Mouse (Mus musculus): ENCODE results near the gene Tmem29. TPM values are rescaled to one million over a fixed set of nuclear protein-coding genes. Genes with fewer than 3 reads are reported as not detected.
"Not testable (repeated sequence)": the region's sequence is repeated elsewhere in the genome, so short reads cannot be mapped to it uniquely, and the experiment has no call there.

Gene Tmem29
- total RNA-seq (2022) = 1 to 10 TPM; 3.8 to 4.5 (median 4.3) TPM

- peak; percentile 89 for DNase-seq (ENCODE audit: low spot score)
These were observed at the start of gene Tmem29 for GRCm38 (mm10) chrX:150458766-150459350. TSS of gene Tmem29 (minus strand) at chrX:150459154.

- DNase-seq (ENCODE audit: low spot score) = no peak
These were observed 49.7 kb upstream of the Tmem29 start for GRCm38 (mm10) chrX:150508696-150509095.

- not testable (repeated sequence) for DNase-seq (ENCODE audit: low spot score)
These were observed 28.9 kb upstream of the Tmem29 start for GRCm38 (mm10) chrX:150487811-150488210.

- peak; percentile 12 for DNase-seq (ENCODE audit: low spot score)
These were observed 27.5 kb upstream of the Tmem29 start for GRCm38 (mm10) chrX:150486314-150487030.

- DNase-seq (ENCODE audit: low spot score) = peak; percentile 89
These were observed 19.2 kb upstream of the Tmem29 start for GRCm38 (mm10) chrX:150477854-150478780.

GRCm38 (mm10) chrX:150471416-150471815 lies 12.5 kb upstream of the Tmem29 start:
- no peak for DNase-seq (ENCODE audit: low spot score)

- no peak for DNase-seq (ENCODE audit: low spot score)
These were observed 9.3 kb upstream of the Tmem29 start for GRCm38 (mm10) chrX:150468266-150468665.

GRCm38 (mm10) chrX:150466817-150467216 lies 7.9 kb upstream of the Tmem29 start:
- not testable (repeated sequence) for DNase-seq (ENCODE audit: low spot score)

GRCm38 (mm10) chrX:150460143-150460542 lies 1.2 kb upstream of the Tmem29 start:
- DNase-seq (ENCODE audit: low spot score) = no peak

GRCm38 (mm10) chrX:150459411-150459927 lies 515 bp upstream of the Tmem29 start:
- DNase-seq (ENCODE audit: low spot score) = no peak

- DNase-seq (ENCODE audit: low spot score) = no peak
These were observed 818 bp downstream of the Tmem29 start for GRCm38 (mm10) chrX:150458136-150458535.

GRCm38 (mm10) chrX:150440505-150441338 lies 18.2 kb downstream of the Tmem29 start:
- DNase-seq (ENCODE audit: low spot score) = no peak

GRCm38 (mm10) chrX:150436373-150436772 lies 22.6 kb downstream of the Tmem29 start:
- DNase-seq (ENCODE audit: low spot score) = no peak

GRCm38 (mm10) chrX:150435367-150435766 lies 23.6 kb downstream of the Tmem29 start:
- no peak for DNase-seq (ENCODE audit: low spot score)

GRCm38 (mm10) chrX:150413505-150413904 lies 45.4 kb downstream of the Tmem29 start:
- DNase-seq (ENCODE audit: low spot score) = no peak

Other genes starting within 250 kb of the Tmem29 start
- gene Alas2, start 88.2 kb upstream of the Tmem29 start, total RNA-seq (2022) = 100 to 1,000 TPM in 1 of 4 experiments, 10 to 100 TPM in 3; 20.9 to 126 (median 34.0) TPM
- gene Pfkfb1, start 129.1 kb upstream of the Tmem29 start, total RNA-seq (2022) = 10 to 100 TPM in 3 of 4 experiments, 1 to 10 TPM in 1; 8.7 to 25.6 (median 15.1) TPM
- gene Apex2, start 130.7 kb upstream of the Tmem29 start, total RNA-seq (2022) = 10 to 100 TPM in 1 of 4 experiments, 1 to 10 TPM in 3; 5.8 to 10.2 (median 9.1) TPM
- gene Tro, start 198.4 kb upstream of the Tmem29 start, total RNA-seq (2022) = 1 to 10 TPM in 1 of 4 experiments, under 1 TPM in 3; 0.44 to 1.0 (median 0.54) TPM